Mouse (Mus musculus): ENCODE data around the gene Rcl1.

DNA sequence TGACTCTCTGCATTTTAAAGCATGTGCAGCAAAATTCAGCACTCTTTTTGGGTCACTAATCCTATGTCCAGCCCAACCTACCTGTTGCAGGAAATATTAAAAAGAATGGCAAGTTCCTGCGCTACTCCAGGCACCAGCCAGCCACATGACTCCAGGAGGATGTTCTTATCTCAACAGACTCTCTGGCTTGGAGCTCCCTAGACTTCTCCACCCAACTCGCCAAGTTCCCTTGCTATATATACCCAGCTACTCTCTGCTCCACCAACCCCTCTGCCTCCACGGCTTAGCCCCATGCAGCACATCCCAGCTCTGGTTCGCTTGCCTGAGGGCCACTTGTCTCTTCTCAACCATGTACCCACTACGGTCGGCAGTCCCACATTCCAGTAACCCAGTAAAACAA, 12.5 kb upstream of the Rcl1 start:
- TF ChIP-seq CTCF (IDR thresholded peaks at IDR 0.05; ENCODE audit: low read depth): no peak
- no peak for TF ChIP-seq EP300 (optimal IDR thresholded peaks at IDR 0.05)
